Mouse (Mus musculus) limb, embryonic 12.5 days (tissue): ENCODE data around the gene Plod1. TPM values are rescaled to one million over a fixed set of nuclear protein-coding genes. Genes with fewer than 3 reads are reported as not detected.

ENCODE experiments used
- ATAC-seq: fragments of 200-750 bp; cut with Nextera tagmentation; 2 replicates; pipeline ENCODE4 v1.8.0; 2017; ENCODE audit warnings: low read depth, moderate TSS enrichment; ENCODE audit not compliant: insufficient number of reproducible peaks, insufficient read depth, low FRiP score, low TSS enrichment
- H3K27ac ChIP-seq: fragments of 300-500 bp; sonication (generic); 2 replicates; pipeline ENCODE4 v1.5.1; 2016; ENCODE audit warnings: mild to moderate bottlenecking, moderate library complexity
- H3K27me3 ChIP-seq: fragments of 300-500 bp; sonication (generic); 2 replicates; pipeline ENCODE4 v1.6.1; 2016; ENCODE audit warnings: mild to moderate bottlenecking, moderate library complexity
- H3K36me3 ChIP-seq: fragments of 300-500 bp; sonication (generic); 2 replicates; pipeline ENCODE4 v1.6.1; 2016; ENCODE audit warnings: mild to moderate bottlenecking, moderate library complexity
- H3K4me1 ChIP-seq: fragments of 300-500 bp; sonication (generic); replicated peaks from 2 replicates; pipeline ENCODE4 v1.6.1; 2016
- H3K4me2 ChIP-seq: fragments of 300-500 bp; sonication (generic); 2 replicates; pipeline ENCODE4 v1.6.1; 2016; ENCODE audit warnings: mild to moderate bottlenecking, moderate library complexity
- H3K4me3 ChIP-seq: fragments of 300-500 bp; sonication (generic); replicated peaks from 2 replicates; pipeline ENCODE4 v1.5.1; 2016; ENCODE audit warnings: mild to moderate bottlenecking
- H3K9ac ChIP-seq: fragments of 300-500 bp; sonication (generic); replicated peaks from 2 replicates; pipeline ENCODE4 v1.6.1; 2016; ENCODE audit warnings: mild to moderate bottlenecking, moderate library complexity
- H3K9me3 ChIP-seq: fragments of 300-500 bp; sonication (generic); 2 replicates; pipeline ENCODE4 v1.6.1; 2016; ENCODE audit warnings: mild to moderate bottlenecking, moderate library complexity
- WGBS: fragments of 180-500 bp; shearing (Covaris S2); methylation state at CpG from one replicate; pipeline ENCODE4 v1.1.7; 2016; 5-methylcytosine and 5-hydroxymethylcytosine counted together
- polyA plus RNA-seq: library from polyadenylated mRNA; unstranded; fragments of >200 nt; fragmentation: Nextera tagmentation; extraction: Ambion mirVana; gene quantifications from 2 replicates; pipeline ENCODE4 v1.2.1, GENCODE M21; 2016

Plod1 gene
- polyA plus RNA-seq = 51.2 and 56.3 TPM in 2 replicates

DNA sequence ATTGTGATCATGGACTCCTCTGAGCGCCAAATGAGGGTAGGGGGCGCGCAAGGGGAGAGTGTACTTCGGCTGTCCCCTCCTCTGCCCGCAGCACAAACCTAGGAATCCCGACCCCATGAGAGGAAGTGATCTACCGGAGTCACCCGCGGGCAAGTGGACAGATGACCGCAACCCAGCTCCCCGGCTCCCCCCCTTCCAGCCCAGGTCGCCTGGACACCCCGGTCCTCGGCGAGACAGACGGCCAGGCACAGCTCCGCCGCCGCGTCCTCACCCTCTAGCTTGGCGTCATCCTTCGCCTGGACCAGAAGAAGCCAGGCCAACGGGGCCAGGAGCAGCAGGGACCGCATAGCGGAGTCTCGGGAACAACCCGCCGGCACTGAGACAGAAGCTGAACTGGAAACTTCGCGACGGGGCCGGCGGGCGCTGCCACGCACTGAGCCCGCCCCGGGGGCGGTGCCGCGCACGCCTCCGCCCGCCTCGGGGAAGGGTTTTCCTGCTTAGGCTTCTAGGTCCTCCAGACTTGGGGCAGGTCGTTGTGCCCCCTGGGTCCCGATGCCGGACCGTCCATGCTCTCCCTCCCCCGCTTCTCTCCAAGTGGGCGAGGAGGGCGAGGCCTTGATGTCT, at the start of gene Plod1:
Gene Plod1 (minus strand): TSS at position 437 of the 624 bp plus-strand sequence.
- Histone ChIP-seq H3K4me2 (peak within 1 kb of the TSS; percentile 75), H3K9ac (peak within 1 kb of the TSS; percentile 85), H3K27ac (peak within 1 kb of the TSS; percentile 90), H3K4me3 (peak within 1 kb of the TSS; percentile 75), H3K4me1 (peaks cover 52% of the 10 kb centered on the region), H3K36me3 (peaks cover 3% of the 10 kb centered on the region), H3K27me3 (no peaks in the 10 kb centered on the region), H3K9me3 (no peaks in the 10 kb centered on the region)
- WGBS = under 1% methylated on average over 51 of the region's 51 CpGs
- peak; percentile 49 for ATAC-seq

- no peaks in the 10 kb centered on the region for H3K36me3 ChIP-seq
Measured at GRCm38 (mm10) chr4:147985205-147986132, 48.9 kb upstream of the Plod1 start, which contains the start of gene Nppb. TSS of gene Nppb (plus strand) at chr4:147985788.

DNA sequence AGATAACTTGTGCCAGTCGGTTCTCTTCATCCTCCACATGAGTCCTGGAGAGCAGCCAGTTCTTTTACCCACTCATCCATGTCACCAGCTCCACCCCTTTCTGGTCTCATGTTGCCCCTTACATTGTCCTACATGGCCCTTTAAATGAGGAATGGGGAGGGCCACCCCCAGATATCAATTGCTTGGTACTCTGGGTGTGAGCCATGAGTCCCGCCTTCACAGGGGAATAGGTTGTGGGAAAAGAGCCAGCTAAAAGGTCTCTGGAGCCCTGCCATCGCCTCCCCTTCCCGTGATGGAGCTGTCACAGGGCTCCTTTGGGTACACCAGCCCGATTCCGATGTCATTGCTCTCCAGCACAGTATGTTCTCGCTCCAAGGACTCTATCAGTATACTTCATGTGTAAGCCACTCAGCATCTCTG, 42.9 kb upstream of the Plod1 start:
- Histone ChIP-seq H3K4me1 (no peaks in the 10 kb centered on the region), H3K4me3 (no peak overlapping the region), H3K27ac (no peak overlapping the region), H3K36me3 (no peaks in the 10 kb centered on the region), H3K27me3 (no peaks in the 10 kb centered on the region), H3K4me2 (no peak overlapping the region), H3K9me3 (0 out of 2 replicates have a peak, but pooled peaks cover 8% of the 10 kb centered on the region), H3K9ac (no peak overlapping the region)
- ATAC-seq = no peak
- WGBS = 85% methylated on average over 7 of the region's 7 CpGs

More at GRCm38 (mm10) chr4:147985205-147986132, 48.9 kb upstream of the Plod1 start, which contains the start of gene Nppb:
- Histone ChIP-seq H3K4me2 (no peak within 1 kb of the TSS), H3K27me3 (no peaks in the 10 kb centered on the region), H3K27ac (no peak within 1 kb of the TSS), H3K4me1 (no peaks in the 10 kb centered on the region), H3K9me3 (no peaks in the 10 kb centered on the region), H3K9ac (no peak within 1 kb of the TSS), H3K4me3 (no peak within 1 kb of the TSS)
- ATAC-seq = no peak
- WGBS = 39% methylated on average over 20 of the region's 20 CpGs

DNA sequence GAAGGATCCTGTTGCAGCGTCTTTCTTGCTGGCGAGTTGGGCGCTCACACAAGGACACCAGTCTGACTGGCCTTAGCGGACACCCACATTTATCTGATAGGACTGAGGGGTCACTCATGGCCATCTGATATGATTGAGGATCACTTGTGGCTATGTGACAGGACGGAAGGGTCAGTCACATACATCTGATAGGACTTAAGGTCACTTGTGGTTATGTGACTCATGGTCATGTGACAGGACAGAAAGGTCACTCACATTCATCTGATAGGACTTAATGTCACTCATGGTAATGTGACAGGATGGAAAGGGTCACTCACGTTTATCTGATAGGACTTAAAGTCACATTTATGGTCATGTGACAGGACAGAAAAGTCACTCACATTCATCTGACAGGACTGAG, 41.8 kb upstream of the Plod1 start:
- Histone ChIP-seq H3K27ac (no peak overlapping the region), H3K9me3 (0 out of 2 replicates have a peak, but pooled peaks cover 8% of the 10 kb centered on the region), H3K36me3 (no peaks in the 10 kb centered on the region), H3K4me1 (no peaks in the 10 kb centered on the region), H3K4me2 (no peak overlapping the region), H3K4me3 (no peak overlapping the region), H3K9ac (no peak overlapping the region), H3K27me3 (no peaks in the 10 kb centered on the region)
- 86% methylated on average over 6 of the region's 6 CpGs for WGBS
- ATAC-seq = no peak

GRCm38 (mm10) chr4:147977726-147978125, 41.2 kb upstream of the Plod1 start:
- Histone ChIP-seq H3K27me3 (no peaks in the 10 kb centered on the region), H3K4me1 (no peaks in the 10 kb centered on the region), H3K4me3 (no peak overlapping the region), H3K4me2 (no peak overlapping the region), H3K9ac (no peak overlapping the region), H3K36me3 (no peaks in the 10 kb centered on the region), H3K9me3 (0 out of 2 replicates have a peak, but pooled peaks cover 8% of the 10 kb centered on the region), H3K27ac (no peak overlapping the region)
- no peak for ATAC-seq
- 82% methylated on average over 4 of the region's 4 CpGs for WGBS

GRCm38 (mm10) chr4:147976237-147976636, 39.7 kb upstream of the Plod1 start:
- H3K27ac ChIP-seq = no peak overlapping the region
- WGBS = 80% methylated on average over 3 of the region's 3 CpGs
- no peak overlapping the region for H3K4me3 ChIP-seq
- no peak overlapping the region for H3K4me2 ChIP-seq
- no peaks in the 10 kb centered on the region for H3K4me1 ChIP-seq
- H3K9ac ChIP-seq = no peak overlapping the region
- ATAC-seq = no peak
- 0 out of 2 replicates have a peak, but pooled peaks cover 8% of the 10 kb centered on the region for H3K9me3 ChIP-seq
- no peaks in the 10 kb centered on the region for H3K27me3 ChIP-seq
- H3K36me3 ChIP-seq = no peaks in the 10 kb centered on the region

- Histone ChIP-seq H3K9ac (no peak overlapping the region), H3K27me3 (no peaks in the 10 kb centered on the region), H3K27ac (no peak overlapping the region), H3K4me2 (no peak overlapping the region), H3K9me3 (no peaks in the 10 kb centered on the region), H3K4me1 (no peaks in the 10 kb centered on the region), H3K4me3 (no peak overlapping the region), H3K36me3 (no peaks in the 10 kb centered on the region)
- WGBS = 58% methylated on average over 9 of the region's 9 CpGs
- ATAC-seq = no peak
Measured at GRCm38 (mm10) chr4:147969337-147969736, 32.8 kb upstream of the Plod1 start.

- 65% methylated on average over 2 of the region's 2 CpGs for WGBS
- H3K36me3 ChIP-seq = no peaks in the 10 kb centered on the region
- H3K9me3 ChIP-seq = no peaks in the 10 kb centered on the region
- no peak overlapping the region for H3K27ac ChIP-seq
- no peaks in the 10 kb centered on the region for H3K4me1 ChIP-seq
- H3K4me3 ChIP-seq = no peak overlapping the region
- H3K27me3 ChIP-seq = no peaks in the 10 kb centered on the region
- H3K9ac ChIP-seq = no peak overlapping the region
- H3K4me2 ChIP-seq = no peak overlapping the region
- ATAC-seq = no peak
Measured at GRCm38 (mm10) chr4:147968816-147969215, 32.2 kb upstream of the Plod1 start.

DNA sequence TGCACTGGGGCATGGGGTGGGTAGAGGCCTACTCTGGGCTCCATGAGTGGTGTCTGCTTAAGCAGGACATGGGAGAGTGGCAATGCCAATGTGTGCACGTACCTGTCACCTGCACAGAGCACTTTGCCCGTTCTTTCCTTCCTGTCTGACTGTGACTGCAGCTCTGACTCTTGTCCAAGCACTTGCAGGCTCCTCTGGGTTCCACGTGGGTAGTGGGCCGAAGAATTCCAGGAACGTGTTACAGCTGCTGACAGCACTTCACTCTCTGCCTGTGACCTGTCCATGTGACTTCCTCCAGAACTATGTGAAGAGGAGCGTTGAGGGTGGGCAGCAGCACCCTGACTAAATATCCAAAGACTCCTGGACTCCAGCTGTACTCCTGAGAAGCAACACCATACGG, 29.1 kb upstream of the Plod1 start:
- Histone ChIP-seq H3K4me3 (no peak overlapping the region), H3K9me3 (no peaks in the 10 kb centered on the region), H3K36me3 (no peaks in the 10 kb centered on the region), H3K4me2 (no peak overlapping the region), H3K27me3 (no peaks in the 10 kb centered on the region), H3K27ac (no peak overlapping the region), H3K4me1 (no peaks in the 10 kb centered on the region), H3K9ac (no peak overlapping the region)
- no peak for ATAC-seq
- WGBS = 71% methylated on average over 7 of the region's 7 CpGs

- ATAC-seq = no peak
- Histone ChIP-seq H3K9me3 (no peaks in the 10 kb centered on the region), H3K27me3 (no peaks in the 10 kb centered on the region), H3K4me1 (no peaks in the 10 kb centered on the region), H3K36me3 (no peaks in the 10 kb centered on the region), H3K4me3 (no peak overlapping the region), H3K27ac (no peak overlapping the region), H3K9ac (no peak overlapping the region), H3K4me2 (no peak overlapping the region)
- 83% methylated on average over 15 of the region's 15 CpGs for WGBS
Measured at GRCm38 (mm10) chr4:147963623-147964022, 27.1 kb upstream of the Plod1 start.

DNA sequence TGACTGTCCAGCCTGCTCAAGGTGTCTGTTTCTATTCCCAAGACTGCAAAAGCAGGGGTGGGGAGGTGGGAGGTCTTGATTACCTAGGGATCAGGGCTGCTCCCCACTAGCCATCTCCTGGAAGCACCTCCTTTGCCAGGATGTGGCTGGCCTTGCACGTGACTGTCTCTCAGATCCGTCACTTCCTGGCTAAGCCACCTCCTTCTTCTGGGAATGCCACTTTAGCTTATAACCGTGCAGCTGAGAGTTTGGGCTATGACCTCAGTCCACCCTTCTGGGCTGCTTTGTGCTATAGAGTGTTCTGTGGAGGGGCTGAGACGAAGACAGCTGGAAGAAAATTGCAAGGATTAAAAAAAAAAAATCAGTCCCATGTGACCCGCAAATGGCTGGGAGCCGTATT, 26.2 kb upstream of the Plod1 start:
- Histone ChIP-seq H3K9me3 (no peaks in the 10 kb centered on the region), H3K27ac (no peak overlapping the region), H3K9ac (no peak overlapping the region), H3K36me3 (no peaks in the 10 kb centered on the region), H3K4me1 (no peaks in the 10 kb centered on the region), H3K4me3 (no peak overlapping the region), H3K27me3 (no peaks in the 10 kb centered on the region), H3K4me2 (no peak overlapping the region)
- ATAC-seq = no peak
- WGBS = 56% methylated on average over 6 of the region's 6 CpGs
